Mouse (Mus musculus) ES-E14 (cell line): ENCODE measurements around the gene C1qtnf6.

Experiments used
- CHD2 ChIP-seq: IDR thresholded peaks from 2 replicates; pipeline ENCODE4 v1.6.1; 2014; ENCODE audit warnings: mild to moderate bottlenecking, low read depth, low read length, inconsistent platforms
- HCFC1 ChIP-seq: IDR thresholded peaks from 2 replicates; pipeline ENCODE4 v1.6.1; 2012; ENCODE audit warnings: low read length, inconsistent platforms, borderline replicate concordance; ENCODE audit not compliant: insufficient read depth
- ZC3H11A ChIP-seq: IDR thresholded peaks from 2 replicates; pipeline ENCODE4 v1.6.1; 2012; ENCODE audit warnings: low read depth, mild to moderate bottlenecking, inconsistent platforms, low read length, borderline replicate concordance

DNA sequence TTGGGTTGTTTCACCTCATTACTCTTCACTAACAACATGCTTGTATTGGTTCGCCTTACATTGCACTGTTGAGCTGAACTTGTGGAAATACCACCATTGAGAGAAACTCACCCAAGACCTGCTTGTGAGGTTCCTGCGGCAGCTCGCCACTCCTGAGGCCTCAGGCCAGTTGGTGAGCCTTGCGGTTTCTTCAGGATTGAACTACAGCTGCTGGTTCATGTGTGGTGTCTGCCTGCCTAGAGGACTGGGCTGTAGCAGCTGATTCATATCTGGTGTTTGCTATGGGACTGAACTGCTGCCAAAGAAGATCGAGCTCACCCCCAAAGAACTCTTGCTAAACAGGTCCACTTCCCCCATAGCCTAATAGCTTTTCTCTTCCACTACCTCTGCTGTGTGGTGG, 26.4 kb downstream of the C1qtnf6 start:
- no peak for TF ChIP-seq CHD2
- TF ChIP-seq HCFC1: no peak
- no peak for TF ChIP-seq ZC3H11A
